Mouse (Mus musculus): ENCODE results near the gene Hdhd3. TPM values are rescaled to one million over a fixed set of nuclear protein-coding genes. Genes with fewer than 3 reads are reported as not detected.

Hdhd3 gene
- not detected for polyA plus RNA-seq (2017; shearing (Covaris generic))

DNA sequence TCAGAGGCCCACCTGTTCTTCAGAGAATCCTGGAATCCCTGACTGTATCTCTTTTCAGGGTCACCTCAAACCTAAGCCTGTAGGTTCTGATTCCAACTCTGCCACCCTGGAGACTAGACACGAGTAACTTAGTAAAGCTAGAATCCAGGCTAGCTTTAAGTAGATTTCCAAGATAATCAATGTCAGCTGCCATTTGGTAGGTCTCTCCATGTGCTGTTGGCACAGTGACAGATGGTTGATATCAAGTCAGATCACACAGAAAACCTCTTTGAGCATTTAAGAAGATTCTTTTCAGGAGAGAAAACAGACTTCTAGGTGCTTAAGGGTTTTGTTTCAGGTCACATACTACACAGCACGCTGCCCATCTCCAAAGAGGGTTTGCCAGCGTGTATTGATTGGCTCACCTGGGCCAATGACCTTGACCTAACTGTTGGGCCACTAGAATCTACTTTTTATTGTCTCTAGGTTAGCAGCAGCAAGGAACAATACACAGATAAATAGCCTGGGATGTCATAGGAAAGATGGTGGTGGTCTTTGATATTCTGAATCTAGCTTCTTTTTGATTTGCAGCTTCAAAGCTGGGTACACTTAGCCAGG is at the start of gene Hdhd3:
Hdhd3 (minus strand) TSS at position 94 of the 597 bp plus-strand sequence.

DNA sequence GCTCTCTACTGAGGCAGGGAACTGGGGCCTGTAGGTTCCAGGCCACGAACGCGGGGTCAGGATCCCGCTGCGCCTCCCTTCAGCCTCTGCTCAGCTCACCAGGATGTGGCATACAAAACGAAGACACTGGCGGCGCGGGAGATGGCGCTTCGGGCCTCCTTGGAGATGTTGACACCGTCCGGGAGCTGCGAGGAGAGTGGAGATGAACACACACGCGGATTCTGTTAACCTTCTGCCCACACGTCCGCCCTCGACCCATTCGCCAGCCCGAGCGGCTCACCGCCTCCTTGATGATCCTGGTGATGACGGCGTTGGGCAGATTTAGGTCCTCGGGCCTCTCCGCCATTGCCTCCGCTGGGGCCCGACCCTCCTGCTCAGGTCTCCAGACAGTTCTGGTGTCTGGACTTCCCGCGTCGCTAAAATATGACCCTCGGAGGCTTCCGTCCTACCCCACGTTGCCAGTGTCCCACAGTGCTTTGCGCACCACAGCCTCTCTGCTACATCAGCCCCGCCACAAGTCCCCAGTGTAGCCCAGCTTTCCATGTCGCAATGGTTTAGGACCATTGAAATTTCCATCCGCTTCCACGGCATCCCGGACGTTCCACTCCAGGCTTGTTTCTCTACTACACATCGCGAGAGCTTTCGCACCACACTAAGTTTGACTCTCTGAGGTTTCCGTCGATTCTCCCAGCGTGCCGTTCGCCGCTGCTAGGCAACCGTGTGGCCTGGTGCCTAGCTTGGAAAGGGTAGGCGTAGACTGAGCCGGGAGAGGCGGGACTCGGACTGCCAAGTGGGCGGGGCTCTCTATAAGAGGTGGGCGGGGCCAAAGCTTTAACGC is 21.6 kb upstream of the Hdhd3 start, which contains the start of the genes Pole3 and 4933430I17Rik:
Pole3 (minus strand) TSS at position 418 of the 838 bp plus-strand sequence.
4933430I17Rik (plus strand) TSS at position 719 of the 838 bp plus-strand sequence.

DNA sequence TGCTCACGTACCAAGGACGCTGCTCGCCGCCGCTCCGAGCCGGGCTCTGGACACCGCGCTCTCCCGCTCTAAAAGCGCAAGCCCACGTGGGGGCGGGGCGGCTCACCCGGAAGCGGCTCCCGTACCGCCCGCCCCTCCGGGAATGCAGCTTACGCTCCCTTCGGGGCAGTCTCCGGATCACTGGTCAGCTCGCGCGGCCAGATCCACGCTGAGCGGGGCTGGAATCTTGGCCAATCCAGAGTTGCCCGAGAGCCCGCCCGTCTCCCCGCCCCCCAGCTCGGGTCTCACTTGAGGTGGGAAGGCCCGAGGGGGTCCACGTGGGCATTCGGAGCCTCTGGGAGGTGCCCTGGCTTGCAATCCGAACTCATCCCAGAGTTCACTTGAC is 16.6 kb upstream of the Hdhd3 start, which contains the start of gene Alad:
Alad (minus strand) TSS at position 70 of the 385 bp plus-strand sequence.

DNA sequence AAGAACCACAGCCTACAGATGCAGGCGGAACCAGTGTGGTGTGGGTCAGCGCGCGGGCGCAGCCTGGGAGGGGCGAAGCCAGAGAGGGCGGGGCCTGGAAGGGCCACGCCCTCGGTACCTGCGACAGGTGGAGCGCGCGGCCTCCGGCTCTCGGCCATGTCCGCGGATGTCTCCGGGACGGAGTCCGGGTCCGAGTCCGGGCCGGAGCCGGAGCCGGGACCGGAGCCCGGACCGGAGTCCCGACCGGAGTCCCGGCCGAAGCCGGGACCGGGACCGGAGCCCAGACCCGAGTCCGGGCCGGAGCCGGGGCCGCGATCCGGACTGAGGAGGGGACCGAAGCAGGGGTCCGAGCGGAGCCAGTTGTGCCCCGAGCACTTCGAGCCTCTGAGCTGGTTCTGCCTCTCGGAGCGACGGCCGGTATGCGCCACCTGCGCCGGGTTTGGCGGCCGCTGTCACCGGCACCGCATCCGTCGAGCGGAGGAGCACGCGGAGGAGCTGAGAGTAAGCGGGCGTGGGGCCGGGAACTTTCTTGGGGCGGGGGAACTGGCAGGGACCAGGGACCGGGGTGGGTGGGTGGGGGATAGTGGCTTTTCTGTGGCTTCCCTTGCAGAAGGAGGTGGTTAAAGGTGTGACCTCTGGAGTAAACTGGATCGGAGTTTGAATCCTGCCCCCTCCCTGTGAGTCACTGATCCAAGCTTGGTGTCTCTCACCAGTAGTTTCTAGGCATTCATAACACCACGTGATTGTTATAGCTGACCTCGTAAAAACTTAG is 23.1 kb downstream of the Hdhd3 start, which contains the start of gene Bspry:
Bspry (plus strand) TSS at position 117 of the 772 bp plus-strand sequence.

DNA sequence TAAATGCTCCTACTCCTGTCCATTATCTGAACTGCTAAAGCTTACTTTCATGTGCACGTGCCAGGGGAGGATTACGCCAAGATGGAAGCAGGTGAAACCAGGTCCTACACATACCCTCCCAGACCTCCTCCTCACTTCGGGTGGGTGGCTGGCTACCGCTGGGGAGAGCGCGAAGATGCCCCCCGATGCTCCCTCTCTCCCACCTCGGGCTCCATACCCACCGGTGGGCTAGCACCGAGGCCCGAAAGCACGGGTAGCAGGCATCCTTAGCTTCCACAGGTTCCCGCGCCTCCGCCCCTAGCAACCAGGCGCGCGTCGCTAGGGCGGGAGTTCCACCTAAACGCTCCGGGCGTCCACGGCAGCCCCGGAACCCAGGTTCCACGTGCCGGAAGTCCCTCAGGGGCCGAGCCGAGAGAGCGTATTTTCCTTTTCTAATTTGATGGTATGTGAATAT is 32.6 kb downstream of the Hdhd3 start, which contains the start of gene Wdr31:
Wdr31 (minus strand) TSS at position 299 of the 454 bp plus-strand sequence.

Other genes starting within 250 kb of the Hdhd3 start
- 5.7 TPM for gene Slc31a2, start 240.9 kb downstream of the Hdhd3 start, polyA plus RNA-seq (2017; shearing (Covaris generic))
- gene Fkbp15, start 142.9 kb downstream of the Hdhd3 start, polyA plus RNA-seq (2017; shearing (Covaris generic)), result 43.9 TPM
- gene Slc31a1, start 142.7 kb downstream of the Hdhd3 start, polyA plus RNA-seq (2017; shearing (Covaris generic)), result 17.0 TPM
- gene Cdc26, start 94.8 kb downstream of the Hdhd3 start, polyA plus RNA-seq (2017; shearing (Covaris generic)), result 43.4 TPM
- gene Prpf4, start 94.7 kb downstream of the Hdhd3 start, polyA plus RNA-seq (2017; shearing (Covaris generic)), result 25.6 TPM
- not detected for gene Rnf183, start 68.2 kb downstream of the Hdhd3 start, polyA plus RNA-seq (2017; shearing (Covaris generic))
- gene Wdr31, start 32.6 kb downstream of the Hdhd3 start, polyA plus RNA-seq (2017; shearing (Covaris generic)), result 0.83 TPM
- gene Bspry, start 23.4 kb downstream of the Hdhd3 start, polyA plus RNA-seq (2017; shearing (Covaris generic)), result 22.3 TPM
- 26.2 TPM for gene Alad, start 16.5 kb upstream of the Hdhd3 start, polyA plus RNA-seq (2017; shearing (Covaris generic))
- gene Pole3, start 21.6 kb upstream of the Hdhd3 start, polyA plus RNA-seq (2017; shearing (Covaris generic)), result 13.1 TPM
- not detected for gene 4933430I17Rik, start 21.9 kb upstream of the Hdhd3 start, polyA plus RNA-seq (2017; shearing (Covaris generic))
- gene Rgs3, start 56.4 kb upstream of the Hdhd3 start, polyA plus RNA-seq (2017; shearing (Covaris generic)), result 65.8 TPM